ENCODE assay signal across 15 mouse cellular contexts in the genomic region with DNA sequence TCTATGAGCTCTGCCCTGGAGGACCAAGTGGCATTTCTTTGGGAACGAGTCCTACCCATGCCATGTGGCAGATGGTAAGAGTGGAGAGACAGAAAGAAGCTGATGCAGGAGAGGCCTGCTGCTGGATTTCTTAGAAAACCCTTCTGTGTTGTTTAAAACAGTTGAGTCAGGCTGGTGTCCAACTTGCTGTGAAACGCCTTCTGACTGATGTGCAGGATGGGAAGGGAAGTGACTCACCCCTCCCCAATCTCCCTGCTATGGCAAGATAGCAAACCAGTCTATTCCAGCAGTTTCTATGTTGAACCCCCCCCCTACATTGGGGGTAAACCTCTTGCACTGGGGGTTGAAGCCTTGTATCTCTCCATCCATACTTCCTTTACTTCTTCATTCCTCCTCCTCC.
"Had no signal": no experiment of that assay in that cellular context is flagged by ENCODE, and none has a peak within 500 bp of the region (broad histone marks: within the 10 kb centered on the region; RNA-seq: fewer than 3 reads in every experiment).

No protein-coding gene starts in this region.

- H3K4me1 ChIP-seq: kidney, embryonic 15.5 days; liver, embryonic 13.5 days; stomach, embryonic 15.5 days had no signal

- ATAC-seq: intestine, postnatal 0 days had no signal

- H3K27ac ChIP-seq: kidney, embryonic 15.5 days; liver, embryonic 13.5 days; stomach, embryonic 15.5 days had no signal

- H3K9ac ChIP-seq: kidney, embryonic 15.5 days; liver, embryonic 13.5 days; stomach, embryonic 15.5 days had no signal

- DNase-seq: kidney, adult 2 months; kidney, postnatal 10 days; kidney, postnatal 36 days; liver, embryonic 13.5 days; lung, adult 2 months; lung, postnatal 14 days; lung, postnatal 4 days; midbrain, embryonic 14.5 days; right cerebral cortex, postnatal 14 days; spleen, adult 18-20 months; thymus, postnatal 25 days had no signal

- H3K4me3 ChIP-seq: kidney, embryonic 15.5 days; liver, embryonic 13.5 days; stomach, embryonic 15.5 days had no signal

- H3K36me3 ChIP-seq: kidney, embryonic 15.5 days; liver, embryonic 13.5 days; stomach, embryonic 15.5 days had no signal

- H3K27me3 ChIP-seq: kidney, embryonic 15.5 days; liver, embryonic 13.5 days; stomach, embryonic 15.5 days had no signal

- H3K9me3 ChIP-seq: kidney, embryonic 15.5 days; liver, embryonic 13.5 days; stomach, embryonic 15.5 days had no signal

- H3K4me2 ChIP-seq: kidney, embryonic 15.5 days; liver, embryonic 13.5 days; midbrain, embryonic 11.5 days; stomach, embryonic 15.5 days had no signal
